Mouse (Mus musculus): Measurements from ENCODE around the gene 4930402K13Rik.

DNA sequence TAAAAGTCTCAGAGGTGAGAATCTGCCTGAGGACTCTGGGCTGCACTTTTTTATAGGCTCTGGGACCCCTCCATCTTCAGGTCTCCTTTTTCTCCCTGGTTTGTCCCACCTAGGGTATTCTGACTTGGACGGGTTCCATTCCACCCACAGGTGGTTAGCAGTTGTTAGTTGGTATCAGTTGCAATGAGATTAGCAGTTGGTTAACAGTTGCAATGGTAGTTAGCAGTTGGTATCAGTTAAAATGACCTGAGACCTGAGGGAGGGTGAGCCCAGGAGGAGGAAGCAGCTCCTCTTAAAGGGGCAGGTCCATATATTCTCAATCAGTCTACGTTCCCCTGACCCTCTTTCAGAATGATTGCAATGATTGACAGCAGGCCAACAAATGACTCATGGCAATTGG, 6.0 kb downstream of the 4930402K13Rik start:
- TF ChIP-seq CTCF (IDR thresholded peaks at IDR 0.05; ENCODE audit: low read depth, low read length) = no peak
- TF ChIP-seq POLR2A (IDR thresholded peaks at IDR 0.05; ENCODE audit: borderline replicate concordance, low read depth, low read length) = no peak
